Mouse (Mus musculus) kidney, adult 2 months (tissue): ENCODE measurements at regions not wholly inside any gene's neighbourhood (a gene's known extent, or its start where the extent isn't known, plus 50 kb on each side); places are given as distances from the start of the nearest gene placed in this dataset.

Source experiments
- CTCF ChIP-seq: fragments of 200-500 bp; conservative IDR thresholded peaks from 2 replicates; pipeline ENCODE4 v1.5.1; 2011; ENCODE audit warnings: low read depth, mild to moderate bottlenecking, control low read depth, low read length, moderate library complexity, mixed read lengths; ENCODE audit not compliant: insufficient read depth, insufficient read length
- POLR2A ChIP-seq: fragments of 200-500 bp; IDR thresholded peaks from one replicate; pipeline ENCODE4 v1.6.1; 2011; ENCODE audit warnings: low read depth, low read length, control low read depth

- TF ChIP-seq CTCF (no peak), POLR2A (no peak)
These were observed 350.5 kb downstream of the Cypt12 start for GRCm38 (mm10) chr3:18298699-18299098.
